Mouse (Mus musculus) midbrain, embryonic 16.5 days (tissue): ENCODE measurements around the gene Islr2. TPM values are rescaled to one million over a fixed set of nuclear protein-coding genes. Genes with fewer than 3 reads are reported as not detected.
A peak's percentile ranks its signal among the peaks of the same experiment; 100 is the strongest.

Source experiments
- ATAC-seq: fragments of 200-750 bp; cut with Nextera tagmentation; 2 replicates; pipeline ENCODE4 v1.8.0; 2017; ENCODE audit warnings: moderate TSS enrichment
- H3K27ac ChIP-seq: fragments of 300-500 bp; sonication (generic); 2 replicates; pipeline ENCODE4 v1.5.1; 2014; ENCODE audit warnings: mild to moderate bottlenecking, low read length, mixed read lengths
- H3K27me3 ChIP-seq: fragments of 300-500 bp; sonication (generic); 2 replicates; pipeline ENCODE4 v1.6.1; 2014; ENCODE audit warnings: low read depth, low read length, mixed read lengths; ENCODE audit not compliant: control insufficient read depth, insufficient read depth
- H3K36me3 ChIP-seq: fragments of 300-500 bp; sonication (generic); 2 replicates; pipeline ENCODE4 v1.6.1; 2014; ENCODE audit warnings: mild to moderate bottlenecking, low read length, moderate library complexity, mixed read lengths; ENCODE audit not compliant: control insufficient read depth, insufficient read depth
- H3K4me1 ChIP-seq: fragments of 300-500 bp; sonication (generic); 2 replicates; pipeline ENCODE4 v1.6.1; 2014; ENCODE audit warnings: mild to moderate bottlenecking, low read length, mixed read lengths; ENCODE audit not compliant: control insufficient read depth, insufficient read depth
- H3K4me2 ChIP-seq: fragments of 300-500 bp; sonication (generic); 2 replicates; pipeline ENCODE4 v1.6.1; 2014; ENCODE audit warnings: mild to moderate bottlenecking, low read length, mixed read lengths
- H3K4me3 ChIP-seq: fragments of 300-500 bp; sonication (generic); 2 replicates; pipeline ENCODE4 v1.5.1; 2014; ENCODE audit warnings: low read depth, mild to moderate bottlenecking, low read length, moderate library complexity, mixed read lengths
- H3K9ac ChIP-seq: fragments of 300-500 bp; sonication (generic); 2 replicates; pipeline ENCODE4 v1.6.1; 2014; ENCODE audit warnings: low read depth, low read length, mixed read lengths
- H3K9me3 ChIP-seq: fragments of 300-500 bp; sonication (generic); replicated peaks from 2 replicates; pipeline ENCODE4 v1.6.1; 2014; ENCODE audit warnings: mild to moderate bottlenecking, low read length, mixed read lengths; ENCODE audit not compliant: control insufficient read depth, poor library complexity, severe bottlenecking
- WGBS: fragments of 180-500 bp; shearing (Covaris S2); extraction: QIAGEN DNeasy Blood & Tissue Kit; methylation state at CpG from one replicate; pipeline ENCODE4 v1.1.7; 2014; 5-methylcytosine and 5-hydroxymethylcytosine counted together
- polyA plus RNA-seq: library from polyadenylated mRNA; unstranded; fragments of >200 nt; fragmentation: Nextera tagmentation; extraction: Ambion mirVana; gene quantifications from 2 replicates; pipeline ENCODE4 v1.2.1, GENCODE M21; 2015

Islr2 gene
- polyA plus RNA-seq, 1 experiment from 2014 or later, result 38.0 TPM

DNA sequence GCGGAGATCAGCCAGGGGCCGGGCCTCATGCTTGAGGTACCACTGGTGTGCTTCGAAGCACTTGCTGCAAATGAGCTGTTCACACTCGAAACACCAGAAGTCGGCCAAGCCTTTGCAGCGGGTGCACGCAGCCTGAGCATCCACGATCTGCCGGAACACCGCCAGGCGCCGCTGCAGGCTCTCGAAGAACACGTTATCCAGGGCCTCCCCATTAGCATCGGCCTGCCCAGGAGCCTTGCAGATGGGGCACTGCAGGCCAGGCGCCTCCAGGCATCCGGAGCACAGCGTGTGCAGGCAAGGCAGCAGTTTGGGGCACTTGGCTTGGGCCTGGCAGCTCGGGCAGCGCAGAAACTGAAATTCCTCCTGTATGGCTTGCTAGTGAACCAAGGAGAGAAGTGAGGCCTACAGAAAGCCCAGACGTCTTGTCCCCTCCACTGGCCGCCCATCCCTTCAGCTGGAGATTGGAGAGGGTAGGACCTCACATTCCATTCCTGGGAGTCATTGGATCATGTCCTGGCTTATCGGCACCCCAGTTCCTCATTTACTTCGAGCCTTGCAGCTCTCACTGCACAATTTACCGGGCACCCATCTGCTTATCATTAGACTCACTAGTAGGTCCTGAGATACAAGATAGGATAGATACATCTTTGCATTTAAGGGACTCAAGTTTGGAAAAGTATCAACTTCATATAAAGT lies 43.1 kb upstream of the Islr2 start:
- Histone ChIP-seq H3K4me3 (no peak overlapping the region), H3K27me3 (no peaks in the 10 kb centered on the region), H3K4me2 (peak overlapping the region; percentile 36), H3K4me1 (peaks cover 12% of the 10 kb centered on the region; the same call in 1 of the 2 replicates), H3K9me3 (no peaks in the 10 kb centered on the region), H3K27ac (no peak overlapping the region), H3K9ac (peak overlapping the region; percentile 65), H3K36me3 (no peaks in the 10 kb centered on the region)
- ATAC-seq, result peak; percentile 62
- WGBS, result 16% methylated on average over 25 of the region's 25 CpGs

DNA sequence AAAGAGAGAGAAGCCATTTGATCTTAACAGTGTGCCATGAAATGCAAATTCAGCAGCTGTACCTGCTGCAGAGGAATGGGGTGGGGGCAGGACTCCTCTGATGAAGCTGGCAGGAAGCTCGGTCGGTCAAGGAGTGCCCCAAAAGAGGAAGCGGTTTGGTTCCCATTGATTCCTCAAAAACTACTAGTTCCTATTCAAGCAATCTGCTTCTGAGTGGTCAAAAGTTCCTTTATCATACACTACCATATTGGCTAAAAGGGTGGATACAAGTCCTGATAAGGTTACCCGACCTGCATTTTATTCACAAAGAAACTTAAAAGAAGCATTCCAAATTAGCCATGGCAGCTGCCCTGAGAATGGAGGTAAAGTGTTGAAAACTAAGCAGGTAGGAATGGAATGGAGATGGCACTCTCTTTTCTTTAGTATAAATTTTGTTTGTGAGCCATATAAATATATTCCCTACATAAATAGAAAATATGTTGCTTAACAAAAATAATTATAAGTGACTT lies 42.0 kb upstream of the Islr2 start:
- Histone ChIP-seq H3K9me3 (no peaks in the 10 kb centered on the region), H3K27ac (no peak overlapping the region), H3K27me3 (no peaks in the 10 kb centered on the region), H3K4me1 (peaks cover 15% of the 10 kb centered on the region; the same call in 1 of the 2 replicates), H3K4me3 (no peak overlapping the region), H3K36me3 (no peaks in the 10 kb centered on the region), H3K9ac (no peak overlapping the region), H3K4me2 (no peak overlapping the region)
- no peak for ATAC-seq
- WGBS, result 73% methylated on average over 4 of the region's 4 CpGs

DNA sequence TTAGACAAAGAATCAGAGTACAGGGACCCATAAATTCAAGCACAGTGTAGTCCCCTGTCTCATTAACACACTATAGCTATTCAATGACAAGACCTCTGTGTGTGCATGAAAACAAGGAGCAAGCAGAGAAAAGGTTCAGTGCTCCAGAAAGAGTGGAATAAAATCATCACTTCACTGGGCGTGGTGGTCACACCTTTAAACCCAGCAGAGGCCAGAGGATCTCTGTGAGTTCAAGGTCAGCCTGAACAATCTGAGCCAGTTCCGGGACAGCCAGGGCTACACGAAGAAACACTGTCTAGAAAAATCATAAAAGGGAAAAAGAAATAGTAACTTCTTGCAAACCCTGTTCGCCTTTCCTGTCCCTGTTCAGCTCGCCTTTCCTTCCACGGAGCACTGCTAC lies 39.6 kb upstream of the Islr2 start:
- H3K4me1 ChIP-seq, result peaks cover 11% of the 10 kb centered on the region; the same call in 1 of the 2 replicates
- H3K4me2 ChIP-seq, result no peak overlapping the region
- WGBS, result 93% methylated on average over 6 of the region's 6 CpGs
- H3K27ac ChIP-seq, result no peak overlapping the region
- H3K9ac ChIP-seq, result no peak overlapping the region
- no peak for ATAC-seq
- H3K36me3 ChIP-seq, result no peaks in the 10 kb centered on the region
- no peak overlapping the region for H3K4me3 ChIP-seq
- H3K9me3 ChIP-seq, result no peaks in the 10 kb centered on the region
- no peaks in the 10 kb centered on the region for H3K27me3 ChIP-seq

DNA sequence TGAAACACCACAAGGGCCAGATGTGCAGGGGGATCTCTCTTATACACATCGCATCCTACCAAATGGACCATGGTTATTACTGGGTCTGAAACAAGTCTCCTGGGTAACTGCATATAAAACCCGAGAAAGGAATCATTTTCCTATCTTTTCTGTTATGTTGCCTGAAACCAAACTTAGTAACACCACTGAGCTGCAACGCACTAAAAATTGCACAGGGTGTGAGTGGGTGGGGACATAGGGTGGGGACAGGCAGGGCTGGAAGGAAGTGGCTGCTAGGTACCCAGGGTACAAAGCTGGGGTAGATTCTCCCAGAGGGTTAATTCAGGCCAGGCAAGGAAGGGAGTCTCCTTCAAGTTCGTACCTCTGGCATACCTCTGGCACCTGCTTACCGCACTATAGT lies 38.6 kb upstream of the Islr2 start:
- Histone ChIP-seq H3K4me1 (peaks cover 11% of the 10 kb centered on the region; the same call in 1 of the 2 replicates), H3K4me3 (no peak overlapping the region), H3K4me2 (no peak overlapping the region), H3K27me3 (no peaks in the 10 kb centered on the region), H3K9me3 (no peaks in the 10 kb centered on the region), H3K27ac (no peak overlapping the region), H3K36me3 (no peaks in the 10 kb centered on the region), H3K9ac (no peak overlapping the region)
- ATAC-seq, result no peak
- WGBS, result 90% methylated on average over 5 of the region's 5 CpGs

DNA sequence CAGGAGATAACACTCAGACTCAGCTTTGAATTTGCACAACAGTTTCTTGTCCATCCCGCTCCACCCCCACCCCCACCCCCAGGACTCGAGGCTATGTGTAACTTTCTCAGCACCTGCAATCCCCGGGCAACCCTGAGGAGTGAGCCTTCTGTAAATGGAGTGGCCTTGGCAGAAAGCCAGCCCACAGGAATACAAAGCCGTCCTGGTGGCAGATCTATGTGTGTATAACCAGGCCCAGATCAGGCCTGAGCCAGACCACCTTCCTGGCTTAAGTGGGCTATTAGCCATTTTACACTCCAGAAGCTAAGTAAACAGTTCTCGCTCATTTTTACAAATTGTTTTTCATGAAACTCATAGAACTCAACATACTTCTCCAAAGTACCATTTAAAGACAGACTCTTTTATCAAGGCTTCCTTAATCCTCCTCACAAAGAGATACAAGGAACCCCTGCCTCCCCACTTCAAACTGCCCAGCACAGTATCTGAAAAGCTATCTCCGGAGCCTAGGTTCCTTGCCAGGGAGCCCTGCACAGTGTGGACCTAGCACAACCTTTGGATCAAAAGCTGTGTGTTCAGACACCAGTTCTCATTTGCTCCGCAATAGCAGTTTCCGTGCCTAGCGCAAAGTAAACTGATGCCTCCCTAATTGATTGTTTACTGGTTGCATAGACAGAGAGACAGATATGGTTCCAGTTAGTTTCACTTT lies 37.8 kb upstream of the Islr2 start:
- no peak overlapping the region for H3K4me2 ChIP-seq
- H3K9ac ChIP-seq, result no peak overlapping the region
- no peak overlapping the region for H3K27ac ChIP-seq
- no peak overlapping the region for H3K4me3 ChIP-seq
- H3K4me1 ChIP-seq, result peaks cover 8% of the 10 kb centered on the region; the same call in 1 of the 2 replicates
- 42% methylated on average over 9 of the region's 9 CpGs for WGBS
- no peak for ATAC-seq
- no peaks in the 10 kb centered on the region for H3K36me3 ChIP-seq
- H3K9me3 ChIP-seq, result no peaks in the 10 kb centered on the region
- H3K27me3 ChIP-seq, result no peaks in the 10 kb centered on the region

GRCm38 (mm10) chr9:58234502-58235015 lies 30.4 kb upstream of the Islr2 start:
- Histone ChIP-seq H3K9ac (no peak overlapping the region), H3K4me3 (no peak overlapping the region), H3K27ac (no peak overlapping the region), H3K27me3 (no peaks in the 10 kb centered on the region), H3K4me1 (no peaks in the 10 kb centered on the region), H3K36me3 (no peaks in the 10 kb centered on the region), H3K4me2 (no peak overlapping the region), H3K9me3 (no peaks in the 10 kb centered on the region)
- WGBS, result 98% methylated on average over 28 of the region's 28 CpGs
- no peak for ATAC-seq

GRCm38 (mm10) chr9:58232374-58232773 lies 28.3 kb upstream of the Islr2 start:
- H3K9ac ChIP-seq, result no peak overlapping the region
- 84% methylated on average over 5 of the region's 5 CpGs for WGBS
- no peak overlapping the region for H3K4me2 ChIP-seq
- H3K27me3 ChIP-seq, result no peaks in the 10 kb centered on the region
- H3K4me3 ChIP-seq, result no peak overlapping the region
- ATAC-seq, result no peak
- no peaks in the 10 kb centered on the region for H3K9me3 ChIP-seq
- H3K27ac ChIP-seq, result no peak overlapping the region
- no peaks in the 10 kb centered on the region; the same call in 1 of the 2 replicates for H3K36me3 ChIP-seq
- no peaks in the 10 kb centered on the region for H3K4me1 ChIP-seq

DNA sequence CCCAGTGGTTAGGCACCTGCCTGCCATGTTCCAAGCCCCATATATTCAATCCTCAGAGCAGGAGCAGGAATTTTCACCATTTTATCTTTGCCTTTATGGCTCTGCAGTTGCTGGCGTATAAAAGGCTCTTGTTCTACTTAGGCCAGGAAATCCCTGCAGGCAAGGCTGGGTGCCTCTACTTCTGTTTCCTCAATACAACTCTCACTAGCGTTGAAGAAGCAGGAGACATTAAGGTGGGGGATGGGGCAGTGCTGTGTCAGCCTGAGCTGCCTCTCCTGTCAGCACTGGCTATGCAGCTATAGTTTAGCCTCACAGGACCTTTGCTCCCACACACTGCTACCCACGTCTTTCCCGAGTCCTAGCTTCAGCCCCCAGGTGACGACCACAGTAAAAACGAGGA lies 27.6 kb upstream of the Islr2 start:
- Histone ChIP-seq H3K9me3 (no peaks in the 10 kb centered on the region), H3K4me3 (no peak overlapping the region), H3K27ac (no peak overlapping the region), H3K9ac (no peak overlapping the region), H3K36me3 (no peaks in the 10 kb centered on the region; the same call in 1 of the 2 replicates), H3K4me2 (no peak overlapping the region), H3K27me3 (no peaks in the 10 kb centered on the region), H3K4me1 (no peaks in the 10 kb centered on the region)
- WGBS, result 77% methylated on average over 6 of the region's 6 CpGs
- no peak for ATAC-seq
